Mouse (Mus musculus) splenic B cell, adult 2 months (primary cell): Measurements from ENCODE around the gene Rbpjl.

ENCODE experiments used
- DNase-seq: peaks from one replicate; pipeline ENCODE4 v3.0.0-alpha.2; 2011; ENCODE audit warnings: low read depth, low spot score
- H3K27me3 ChIP-seq: 2 replicates; pipeline ENCODE4 v1.6.1; 2012; ENCODE audit warnings: mild to moderate bottlenecking, low read length, moderate library complexity, mixed read lengths; ENCODE audit not compliant: control insufficient read depth, poor library complexity, insufficient read depth, severe bottlenecking
- H3K36me3 ChIP-seq: 2 replicates; pipeline ENCODE4 v1.6.1; 2012; ENCODE audit warnings: mild to moderate bottlenecking, low read length, moderate library complexity, mixed read lengths; ENCODE audit not compliant: control insufficient read depth, poor library complexity, insufficient read depth, severe bottlenecking

Rbpjl gene

GRCm38 (mm10) chr2:164382971-164383370, 20.0 kb upstream of the Rbpjl start:
- no peaks in the 10 kb centered on the region for H3K36me3 ChIP-seq
- H3K27me3 ChIP-seq: no peaks in the 10 kb centered on the region; the same call in 1 of the 2 replicates
- DNase-seq: no peak

- DNase-seq: no peak
- Histone ChIP-seq H3K27me3 (no peaks in the 10 kb centered on the region; the same call in 1 of the 2 replicates), H3K36me3 (no peaks in the 10 kb centered on the region)
These were observed 19.1 kb upstream of the Rbpjl start for GRCm38 (mm10) chr2:164383656-164384399.

GRCm38 (mm10) chr2:164385927-164386763, 16.8 kb upstream of the Rbpjl start:
- DNase-seq: no peak
- Histone ChIP-seq H3K27me3 (no peaks in the 10 kb centered on the region; the same call in 1 of the 2 replicates), H3K36me3 (no peaks in the 10 kb centered on the region)

GRCm38 (mm10) chr2:164386953-164387352, 16.0 kb upstream of the Rbpjl start:
- peak; percentile 84 for DNase-seq
- H3K36me3 ChIP-seq: no peaks in the 10 kb centered on the region
- no peaks in the 10 kb centered on the region; the same call in 1 of the 2 replicates for H3K27me3 ChIP-seq

GRCm38 (mm10) chr2:164389020-164389419, 13.9 kb upstream of the Rbpjl start, which contains the start of gene Slpi:
Gene Slpi (minus strand): TSS chr2:164389095.
- no peaks in the 10 kb centered on the region; the same call in 1 of the 2 replicates for H3K27me3 ChIP-seq
- peak; percentile 25 for DNase-seq

GRCm38 (mm10) chr2:164389499-164389898, 13.4 kb upstream of the Rbpjl start:
- Histone ChIP-seq H3K36me3 (no peaks in the 10 kb centered on the region), H3K27me3 (no peaks in the 10 kb centered on the region; the same call in 1 of the 2 replicates)
- peak; percentile 87 for DNase-seq

More at GRCm38 (mm10) chr2:164389020-164389419, 13.9 kb upstream of the Rbpjl start, which contains the start of gene Slpi:
- no peaks in the 10 kb centered on the region for H3K36me3 ChIP-seq

GRCm38 (mm10) chr2:164393126-164393525, 9.8 kb upstream of the Rbpjl start:
- Histone ChIP-seq H3K36me3 (no peaks in the 10 kb centered on the region), H3K27me3 (no peaks in the 10 kb centered on the region)
- no peak for DNase-seq

- no peak for DNase-seq
- Histone ChIP-seq H3K36me3 (no peaks in the 10 kb centered on the region), H3K27me3 (no peaks in the 10 kb centered on the region)
These were observed 6.9 kb upstream of the Rbpjl start for GRCm38 (mm10) chr2:164396076-164396475.

- Histone ChIP-seq H3K36me3 (no peaks in the 10 kb centered on the region), H3K27me3 (no peaks in the 10 kb centered on the region)
- DNase-seq: no peak
These were observed 6.0 kb upstream of the Rbpjl start for GRCm38 (mm10) chr2:164396911-164397310.

- Histone ChIP-seq H3K36me3 (no peaks in the 10 kb centered on the region), H3K27me3 (no peaks in the 10 kb centered on the region)
- DNase-seq: no peak
These were observed 598 bp downstream of the Rbpjl start for GRCm38 (mm10) chr2:164403396-164404081.

GRCm38 (mm10) chr2:164404082-164404990, 1.4 kb downstream of the Rbpjl start:
- Histone ChIP-seq H3K36me3 (no peaks in the 10 kb centered on the region), H3K27me3 (no peaks in the 10 kb centered on the region)
- DNase-seq: no peak

GRCm38 (mm10) chr2:164405060-164405459, 2.1 kb downstream of the Rbpjl start, which contains the start of gene Matn4:
Gene Matn4 (minus strand): TSS chr2:164405160.
- H3K27me3 ChIP-seq: no peaks in the 10 kb centered on the region
- no peak for DNase-seq

GRCm38 (mm10) chr2:164405519-164405918, 2.6 kb downstream of the Rbpjl start:
- Histone ChIP-seq H3K36me3 (no peaks in the 10 kb centered on the region), H3K27me3 (no peaks in the 10 kb centered on the region)
- no peak for DNase-seq

More at GRCm38 (mm10) chr2:164405060-164405459, 2.1 kb downstream of the Rbpjl start, which contains the start of gene Matn4:
- no peaks in the 10 kb centered on the region for H3K36me3 ChIP-seq
